Mouse (Mus musculus) hindbrain, embryonic 14.5 days (tissue): ENCODE measurements around the gene Abhd17a. TPM values are rescaled to one million over a fixed set of nuclear protein-coding genes. Genes with fewer than 3 reads are reported as not detected.

Experiments used
- ATAC-seq: fragments of 200-750 bp; cut with Nextera tagmentation; 2 replicates; pipeline ENCODE4 v1.8.0; 2017; ENCODE audit warnings: moderate number of reproducible peaks, mild to moderate bottlenecking, moderate TSS enrichment, moderate library complexity; ENCODE audit not compliant: low FRiP score
- DNase-seq: peaks from one replicate; pipeline ENCODE4 v3.0.0-alpha.2; 2015; ENCODE audit warnings: low spot score
- H3K27ac ChIP-seq: fragments of 300-500 bp; sonication (generic); 2 replicates; pipeline ENCODE4 v1.5.1; 2014; ENCODE audit warnings: mild to moderate bottlenecking, moderate library complexity
- H3K27me3 ChIP-seq: fragments of 300-500 bp; sonication (generic); 2 replicates; pipeline ENCODE4 v1.6.1; 2014; ENCODE audit warnings: mild to moderate bottlenecking, low read length, mixed read lengths; ENCODE audit not compliant: control insufficient read depth, insufficient read depth
- H3K36me3 ChIP-seq: fragments of 300-500 bp; sonication (generic); replicated peaks from 2 replicates; pipeline ENCODE4 v1.6.1; 2014; ENCODE audit not compliant: control insufficient read depth, insufficient read depth
- H3K4me1 ChIP-seq: fragments of 300-500 bp; sonication (generic); replicated peaks from 2 replicates; pipeline ENCODE4 v1.6.1; 2014; ENCODE audit warnings: antibody characterized with exemption, low read length, mixed read lengths; ENCODE audit not compliant: control insufficient read depth, insufficient read depth
- H3K4me2 ChIP-seq: fragments of 300-500 bp; sonication (generic); replicated peaks from 2 replicates; pipeline ENCODE4 v1.6.1; 2014; ENCODE audit warnings: mild to moderate bottlenecking, moderate library complexity
- H3K4me3 ChIP-seq: fragments of 300-500 bp; sonication (generic); replicated peaks from 2 replicates; pipeline ENCODE4 v1.5.1; 2014; ENCODE audit warnings: mild to moderate bottlenecking, low read length
- H3K9ac ChIP-seq: fragments of 300-500 bp; sonication (generic); 2 replicates; pipeline ENCODE4 v1.6.1; 2014
- H3K9me3 ChIP-seq: fragments of 300-500 bp; sonication (generic); 2 replicates; pipeline ENCODE4 v1.6.1; 2016; ENCODE audit warnings: low read length; ENCODE audit not compliant: control insufficient read depth
- WGBS: fragments of 180-500 bp; shearing (Covaris S2); extraction: QIAGEN DNeasy Blood & Tissue Kit; methylation state at CpG from one replicate; pipeline ENCODE4 v1.1.7; 2014; 5-methylcytosine and 5-hydroxymethylcytosine counted together
- polyA plus RNA-seq: library from polyadenylated mRNA; unstranded; fragments of >200 nt; fragmentation: Nextera tagmentation; extraction: Ambion mirVana; gene quantifications from 2 replicates; pipeline ENCODE4 v1.2.1, GENCODE M21; 2014

Abhd17a gene
- 157 and 174 TPM in 2 replicates for polyA plus RNA-seq

DNA sequence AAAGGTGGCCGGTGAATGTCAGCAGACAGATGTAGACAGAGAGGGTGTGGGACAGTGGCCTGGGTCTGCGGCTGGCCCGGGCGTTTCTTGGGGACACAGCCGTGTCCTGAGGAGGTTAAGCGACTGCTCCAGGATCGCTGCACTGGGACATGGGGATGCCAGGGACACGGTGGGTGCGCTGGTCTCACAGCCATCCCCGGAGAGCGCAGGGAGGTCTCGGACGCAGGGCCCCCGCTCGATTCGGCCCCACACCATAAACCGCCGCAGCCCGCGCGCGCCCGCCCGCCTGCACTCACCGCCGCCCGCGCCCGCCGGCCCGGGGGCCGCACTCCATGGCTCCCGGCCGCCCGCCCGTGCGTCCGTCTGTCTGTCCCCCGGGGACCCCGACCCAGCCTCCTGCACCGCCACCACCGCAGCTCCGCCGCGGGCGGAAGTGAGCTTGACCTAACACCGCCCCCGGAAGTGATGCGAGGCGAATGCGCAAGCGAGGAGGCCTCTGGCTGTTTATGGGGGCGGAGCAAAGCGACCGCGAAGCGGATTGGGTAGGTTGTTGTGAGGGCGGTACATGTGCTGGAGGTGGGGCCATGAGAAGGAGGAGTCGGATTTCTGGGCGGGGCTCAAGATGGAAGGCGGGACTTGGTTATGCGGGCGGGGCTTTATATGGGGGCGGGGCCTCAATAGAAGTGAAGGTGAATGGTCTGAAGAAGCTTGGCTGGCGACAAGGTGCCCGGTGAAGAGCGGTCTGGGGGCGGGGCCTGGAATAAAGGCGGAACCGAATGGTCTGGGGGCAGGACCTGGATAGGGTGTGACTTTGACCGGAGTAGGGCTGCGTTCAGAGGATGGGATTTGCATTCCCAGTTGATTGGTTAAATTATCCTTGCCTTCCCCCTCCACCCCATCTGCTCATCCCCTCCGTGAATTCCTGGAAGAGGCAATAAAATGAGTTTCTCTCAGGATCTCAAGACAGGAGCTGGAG, at the start of gene Abhd17a:
TSS of gene Abhd17a (minus strand) at position 463 of the 976 bp plus-strand sequence.
- Histone ChIP-seq H3K36me3 (peaks cover 12% of the 10 kb centered on the region; the same call in 1 of the 2 replicates), H3K27ac (peak within 1 kb of the TSS; percentile 20; the same call in 1 of the 2 replicates), H3K9me3 (no peaks in the 10 kb centered on the region), H3K4me1 (peaks cover 23% of the 10 kb centered on the region), H3K27me3 (no peaks in the 10 kb centered on the region), H3K4me3 (peak within 1 kb of the TSS; percentile 80), H3K9ac (peak within 1 kb of the TSS; percentile 84), H3K4me2 (peak within 1 kb of the TSS; percentile 90)
- DNase-seq (peak; percentile 96), ATAC-seq (peak; percentile 96)
- under 1% methylated on average over 73 of the region's 73 CpGs for WGBS

DNA sequence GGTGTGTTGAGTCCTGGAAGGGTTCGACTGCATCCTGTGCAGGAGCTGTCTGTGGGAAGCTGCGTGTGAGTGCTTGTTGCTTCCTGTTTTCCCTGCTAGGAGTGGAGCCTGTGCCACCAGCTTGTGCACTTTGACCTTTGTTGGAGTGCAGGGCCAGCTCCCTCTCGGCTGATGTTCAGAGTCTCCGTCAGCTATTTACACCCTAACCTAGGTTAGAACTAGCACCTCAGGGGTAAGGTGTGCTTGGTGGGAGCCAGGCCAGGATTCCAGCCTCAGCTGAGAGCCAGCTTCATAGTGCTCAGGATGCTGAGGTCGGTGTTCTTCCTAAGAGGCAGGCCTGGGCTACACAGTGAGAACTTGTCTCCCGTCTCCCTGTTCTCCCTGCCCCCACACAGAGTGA, 45.2 kb upstream of the Abhd17a start:
- Histone ChIP-seq H3K4me3 (no peak overlapping the region), H3K27ac (no peak overlapping the region), H3K4me2 (no peak overlapping the region), H3K36me3 (peaks cover 64% of the 10 kb centered on the region), H3K9me3 (no peaks in the 10 kb centered on the region), H3K4me1 (no peaks in the 10 kb centered on the region), H3K9ac (no peak overlapping the region), H3K27me3 (no peaks in the 10 kb centered on the region)
- DNase-seq (no peak), ATAC-seq (no peak)
- WGBS = 90% methylated on average over 6 of the region's 6 CpGs

DNA sequence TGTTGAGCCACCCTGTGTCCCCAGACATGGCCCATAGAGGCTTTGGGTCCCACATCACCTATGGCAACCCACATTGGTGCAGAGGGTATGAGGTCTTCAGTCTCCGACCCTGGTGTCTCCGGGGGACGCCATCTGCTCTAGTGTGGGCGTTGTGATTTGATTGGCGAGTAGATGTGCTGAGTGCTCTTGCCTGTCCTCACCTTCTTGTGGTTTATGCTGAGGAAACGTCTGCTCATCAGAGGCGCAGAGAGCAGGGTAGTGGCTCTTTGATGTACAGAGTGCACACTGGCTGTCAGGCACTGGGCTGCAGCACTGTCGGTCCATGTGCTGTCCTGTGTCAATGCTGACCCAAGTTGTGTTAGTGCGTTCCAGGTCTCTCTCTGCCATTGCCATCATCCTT, 38.8 kb upstream of the Abhd17a start:
- H3K36me3 ChIP-seq = peaks cover 2% of the 10 kb centered on the region; the same call in 1 of the 2 replicates
- H3K4me1 ChIP-seq = peaks cover 13% of the 10 kb centered on the region
- no peaks in the 10 kb centered on the region for H3K27me3 ChIP-seq
- WGBS = 79% methylated on average over 9 of the region's 9 CpGs
- H3K27ac ChIP-seq = no peak overlapping the region
- H3K4me3 ChIP-seq = no peak overlapping the region
- DNase-seq = no peak
- no peak overlapping the region for H3K9ac ChIP-seq
- ATAC-seq = no peak
- no peak overlapping the region for H3K4me2 ChIP-seq
- no peaks in the 10 kb centered on the region for H3K9me3 ChIP-seq

DNA sequence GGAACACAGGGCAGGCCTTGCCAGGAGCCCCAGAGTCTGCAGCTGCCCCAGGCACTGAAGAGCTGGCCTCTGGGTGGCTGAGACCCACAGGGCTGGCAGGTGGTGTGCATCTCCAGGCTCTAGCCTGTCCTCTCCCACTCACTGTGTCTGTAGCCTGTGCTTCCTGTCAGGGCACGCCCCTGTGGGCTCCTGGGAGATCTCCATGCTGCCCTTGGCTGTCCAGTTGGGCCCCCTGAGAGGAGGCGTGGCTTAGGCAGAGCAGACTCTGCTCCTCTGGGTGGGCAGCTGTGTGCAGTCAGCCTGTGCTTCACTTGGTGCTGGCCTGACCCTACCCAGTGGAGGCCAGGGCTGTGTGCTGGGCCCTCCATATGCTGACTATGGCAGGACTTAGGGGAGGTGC, 37.5 kb upstream of the Abhd17a start:
- H3K9me3 ChIP-seq = no peaks in the 10 kb centered on the region
- no peaks in the 10 kb centered on the region for H3K27me3 ChIP-seq
- 45% methylated on average over 2 of the region's 2 CpGs for WGBS
- no peak overlapping the region for H3K4me3 ChIP-seq
- H3K36me3 ChIP-seq = no peaks in the 10 kb centered on the region
- DNase-seq = no peak
- no peak overlapping the region for H3K27ac ChIP-seq
- no peak overlapping the region for H3K4me2 ChIP-seq
- ATAC-seq = no peak
- H3K9ac ChIP-seq = no peak overlapping the region
- peaks cover 22% of the 10 kb centered on the region for H3K4me1 ChIP-seq

DNA sequence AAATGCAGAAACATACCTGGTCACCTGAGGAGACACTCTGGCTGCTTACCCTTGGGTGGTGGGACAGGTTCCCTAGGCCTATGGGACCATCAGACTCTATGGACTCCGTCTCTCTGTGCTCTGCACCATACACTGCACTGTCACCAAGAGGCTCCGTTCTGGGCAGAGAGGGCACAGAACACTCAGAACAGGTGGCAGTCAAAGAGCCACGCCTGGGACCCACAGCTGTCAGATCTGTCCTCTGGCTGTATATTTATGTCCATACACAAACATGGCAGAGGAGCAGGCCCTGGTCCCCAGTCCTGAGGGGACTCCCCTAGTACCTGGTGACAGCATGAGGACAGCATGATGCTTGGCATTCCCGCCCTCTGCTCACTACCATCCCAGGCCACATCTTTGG, 35.6 kb upstream of the Abhd17a start:
- ATAC-seq (no peak), DNase-seq (no peak)
- Histone ChIP-seq H3K4me2 (no peak overlapping the region), H3K36me3 (no peaks in the 10 kb centered on the region), H3K27ac (no peak overlapping the region), H3K4me3 (no peak overlapping the region), H3K9ac (no peak overlapping the region), H3K4me1 (peaks cover 30% of the 10 kb centered on the region), H3K27me3 (no peaks in the 10 kb centered on the region), H3K9me3 (no peaks in the 10 kb centered on the region)
- WGBS = 90% methylated on average over 4 of the region's 4 CpGs

GRCm38 (mm10) chr10:80623457-80624191, 33.5 kb upstream of the Abhd17a start:
- Histone ChIP-seq H3K27me3 (no peaks in the 10 kb centered on the region), H3K27ac (peak overlapping the region; percentile 94), H3K36me3 (no peaks in the 10 kb centered on the region), H3K4me3 (peak overlapping the region; percentile 87), H3K4me1 (peaks cover 30% of the 10 kb centered on the region), H3K4me2 (peak overlapping the region; percentile 99), H3K9ac (peak overlapping the region; percentile 89), H3K9me3 (no peaks in the 10 kb centered on the region)
- no peak for ATAC-seq
- 17% methylated on average over 15 of the region's 15 CpGs for WGBS
- DNase-seq = no peak

GRCm38 (mm10) chr10:80622661-80623456, 32.7 kb upstream of the Abhd17a start, which contains the start of gene Csnk1g2:
Gene Csnk1g2, plus strand, starts transcription at chr10:80622838.
- Histone ChIP-seq H3K27ac (peak within 1 kb of the TSS; percentile 94), H3K4me1 (peaks cover 30% of the 10 kb centered on the region), H3K4me2 (peak within 1 kb of the TSS; percentile 99), H3K9me3 (no peaks in the 10 kb centered on the region), H3K36me3 (no peaks in the 10 kb centered on the region), H3K4me3 (peak within 1 kb of the TSS; percentile 87), H3K9ac (peak within 1 kb of the TSS; percentile 89), H3K27me3 (no peaks in the 10 kb centered on the region)
- DNase-seq (no peak), ATAC-seq (peak; percentile 1; the same call in 1 of the 2 replicates)
- under 1% methylated on average over 72 of the region's 85 CpGs for WGBS

GRCm38 (mm10) chr10:80621940-80622660, 32.0 kb upstream of the Abhd17a start:
- peak; percentile 96 for ATAC-seq
- DNase-seq = peak; percentile 100
- Histone ChIP-seq H3K9ac (peak overlapping the region; percentile 89), H3K9me3 (no peaks in the 10 kb centered on the region), H3K27ac (peak overlapping the region; percentile 94), H3K4me3 (peak overlapping the region; percentile 87), H3K4me1 (peaks cover 30% of the 10 kb centered on the region), H3K27me3 (no peaks in the 10 kb centered on the region), H3K4me2 (peak overlapping the region; percentile 77), H3K36me3 (no peaks in the 10 kb centered on the region)
- under 1% methylated on average over 64 of the region's 64 CpGs for WGBS
